Mouse (Mus musculus): Measurements from ENCODE around the gene Prl7a1. TPM values are rescaled to one million over a fixed set of nuclear protein-coding genes. Genes with fewer than 3 reads are reported as not detected.

Gene Prl7a1
- not detected for polyA plus RNA-seq (2017; shearing (Covaris generic))

DNA sequence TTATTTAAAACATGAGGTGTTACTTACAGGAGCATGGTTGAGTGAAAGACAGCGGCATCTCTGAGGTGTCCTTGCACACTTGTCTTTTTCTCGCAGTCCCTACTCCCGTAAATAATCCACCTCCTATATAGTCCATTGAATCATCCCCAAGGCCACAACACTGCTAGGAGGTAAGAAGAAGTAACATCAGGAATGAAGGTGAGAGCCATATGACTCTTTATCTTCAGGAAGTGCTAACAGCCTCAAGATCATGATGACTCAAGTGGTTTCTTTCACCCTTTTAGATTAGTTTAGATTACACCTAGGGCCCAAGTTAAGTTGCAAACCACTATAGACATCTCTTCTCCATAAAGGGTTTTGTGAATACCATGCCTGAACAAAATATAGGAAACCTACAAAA lies at the start of gene Prl7a1:
TSS of gene Prl7a1 (minus strand) at position 101 of the 400 bp plus-strand sequence.

DNA sequence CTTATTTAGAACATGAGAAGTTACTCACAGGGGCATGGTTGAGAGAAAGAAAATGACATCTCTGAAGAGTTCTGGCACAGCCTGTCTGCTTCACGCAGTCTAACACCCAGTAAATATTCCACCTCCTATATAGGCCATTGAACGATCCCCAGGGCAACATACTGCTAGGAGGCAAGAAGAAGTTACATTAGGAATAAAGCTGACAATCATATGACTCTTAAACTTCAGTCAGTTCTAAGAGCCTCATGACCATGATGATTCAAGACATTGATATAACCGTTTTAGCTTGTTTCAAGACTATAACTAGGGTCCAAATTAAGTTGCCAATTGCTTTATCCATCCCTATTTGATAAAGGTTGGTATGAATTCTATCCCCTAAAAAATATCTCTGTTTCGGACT lies 25.6 kb upstream of the Prl7a1 start, which contains the start of gene Prl7a2:
TSS of gene Prl7a2 (minus strand) at position 101 of the 400 bp plus-strand sequence.

GRCm38 (mm10) chr13:27610482-27610881 lies 31.8 kb downstream of the Prl7a1 start, which contains the start of gene Prl7b1:
Prl7b1 (minus strand) TSS chr13:27610582.

Other genes starting within 250 kb of the Prl7a1 start
- not detected for gene Prl8a6, start 203.8 kb downstream of the Prl7a1 start, polyA plus RNA-seq (2017; shearing (Covaris generic))
- gene Prl8a8, start 129.3 kb downstream of the Prl7a1 start, polyA plus RNA-seq (2017; shearing (Covaris generic)), result not detected
- gene Prl8a9, start 77.9 kb downstream of the Prl7a1 start, polyA plus RNA-seq (2017; shearing (Covaris generic)), result not detected
- gene Prl8a1, start 60.3 kb downstream of the Prl7a1 start, polyA plus RNA-seq (2017; shearing (Covaris generic)), result not detected
- gene Prl7b1, start 31.9 kb downstream of the Prl7a1 start, polyA plus RNA-seq (2017; shearing (Covaris generic)), result not detected
- gene Prl7a2, start 25.5 kb upstream of the Prl7a1 start, polyA plus RNA-seq (2017; shearing (Covaris generic)), result not detected
- not detected for gene Prl7d1, start 74.2 kb upstream of the Prl7a1 start, polyA plus RNA-seq (2017; shearing (Covaris generic))
- not detected for gene Prl7c1, start 138.3 kb upstream of the Prl7a1 start, polyA plus RNA-seq (2017; shearing (Covaris generic))
- not detected for gene Prl2a1, start 159.2 kb upstream of the Prl7a1 start, polyA plus RNA-seq (2017; shearing (Covaris generic))
- not detected for gene Prl2c1, start 206.8 kb upstream of the Prl7a1 start, polyA plus RNA-seq (2017; shearing (Covaris generic))

Data from naive thymus-derived CD4-positive, alpha-beta T cell, adult 5 months (primary cell).